Mouse (Mus musculus) lung, postnatal 0 days (tissue): ENCODE results near the gene Olfr211.

ENCODE experiments used
- CTCF ChIP-seq: IDR thresholded peaks from 2 replicates; pipeline ENCODE4 v1.5.1; 2016; ENCODE audit warnings: antibody characterized with exemption, mild to moderate bottlenecking
- EP300 ChIP-seq: IDR thresholded peaks from 2 replicates; pipeline ENCODE4 v1.6.1; 2016; ENCODE audit warnings: antibody characterized with exemption, mild to moderate bottlenecking, control low read depth

DNA sequence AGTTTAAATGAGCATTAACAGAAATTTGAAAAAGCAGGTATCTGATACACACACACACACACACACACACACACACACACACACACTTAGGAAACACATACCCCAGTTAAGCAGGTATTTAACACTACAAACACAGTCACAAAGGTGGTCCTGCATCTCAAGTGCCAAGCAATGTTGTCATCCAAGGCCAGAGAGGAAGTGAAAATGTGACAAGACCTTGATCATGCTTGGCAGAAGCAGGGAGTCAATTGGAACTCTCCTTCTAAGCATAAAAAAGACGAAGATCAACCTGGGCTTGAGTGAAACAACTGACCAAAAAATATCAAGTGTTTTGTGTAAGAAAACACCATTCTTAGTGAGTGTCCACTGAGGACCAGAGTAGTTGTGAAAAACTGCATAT, 7.1 kb downstream of the Olfr211 start:
- TF ChIP-seq EP300 (no peak), CTCF (no peak)
